Mouse (Mus musculus) liver, embryonic 11.5 days (tissue): ENCODE results near the gene Krt32. TPM values are rescaled to one million over a fixed set of nuclear protein-coding genes. Genes with fewer than 3 reads are reported as not detected.

Experiments used
- ATAC-seq: fragments of 200-750 bp; cut with Nextera tagmentation; replicated peaks from 2 replicates; pipeline ENCODE4 v1.8.0; 2017; ENCODE audit warnings: moderate number of reproducible peaks, mild to moderate bottlenecking, moderate TSS enrichment, moderate library complexity; ENCODE audit not compliant: low FRiP score
- DNase-seq: peaks from one replicate; pipeline ENCODE4 v3.0.0-alpha.2; 2017; ENCODE audit warnings: low spot score
- H3K27ac ChIP-seq: fragments of 300-500 bp; sonication (generic); 2 replicates; pipeline ENCODE4 v1.5.1; 2014; ENCODE audit warnings: mild to moderate bottlenecking, low read depth, low read length, control low read depth
- H3K27me3 ChIP-seq: fragments of 300-500 bp; sonication (generic); replicated peaks from 2 replicates; pipeline ENCODE4 v1.6.1; 2014; ENCODE audit warnings: low read length, mixed read lengths; ENCODE audit not compliant: control insufficient read depth, insufficient read depth
- H3K36me3 ChIP-seq: fragments of 300-500 bp; sonication (generic); 2 replicates; pipeline ENCODE4 v1.6.1; 2014; ENCODE audit warnings: mild to moderate bottlenecking, low read length, moderate library complexity, mixed read lengths; ENCODE audit not compliant: control insufficient read depth, insufficient read depth
- H3K4me1 ChIP-seq: fragments of 300-500 bp; sonication (generic); replicated peaks from 2 replicates; pipeline ENCODE4 v1.6.1; 2014; ENCODE audit warnings: low read length, mixed read lengths; ENCODE audit not compliant: control insufficient read depth, insufficient read depth
- H3K4me2 ChIP-seq: fragments of 300-500 bp; sonication (generic); 2 replicates; pipeline ENCODE4 v1.6.1; 2014; ENCODE audit warnings: mild to moderate bottlenecking, control low read depth, moderate library complexity
- H3K4me3 ChIP-seq: fragments of 300-500 bp; sonication (generic); 2 replicates; pipeline ENCODE4 v1.5.1; 2014; ENCODE audit warnings: low read depth, low read length, control low read depth
- H3K9ac ChIP-seq: fragments of 300-500 bp; sonication (generic); 2 replicates; pipeline ENCODE4 v1.6.1; 2014; ENCODE audit warnings: low read depth, low read length, control low read depth
- H3K9me3 ChIP-seq: fragments of 300-500 bp; sonication (generic); 2 replicates; pipeline ENCODE4 v1.6.1; 2016; ENCODE audit warnings: low read length, inconsistent platforms, mixed read lengths; ENCODE audit not compliant: control insufficient read depth
- WGBS: fragments of 180-500 bp; shearing (Covaris S2); extraction: QIAGEN DNeasy Blood & Tissue Kit; methylation state at CpG from one replicate; pipeline ENCODE4 v1.1.7; 2014; 5-methylcytosine and 5-hydroxymethylcytosine counted together
- polyA plus RNA-seq: library from polyadenylated mRNA; unstranded; fragments of >200 nt; fragmentation: Nextera tagmentation; extraction: Ambion mirVana; gene quantifications from 2 replicates; pipeline ENCODE4 v1.2.1, GENCODE M21; 2014

Krt32 gene
- polyA plus RNA-seq, 1 experiment from 2014 or later, result not detected

DNA sequence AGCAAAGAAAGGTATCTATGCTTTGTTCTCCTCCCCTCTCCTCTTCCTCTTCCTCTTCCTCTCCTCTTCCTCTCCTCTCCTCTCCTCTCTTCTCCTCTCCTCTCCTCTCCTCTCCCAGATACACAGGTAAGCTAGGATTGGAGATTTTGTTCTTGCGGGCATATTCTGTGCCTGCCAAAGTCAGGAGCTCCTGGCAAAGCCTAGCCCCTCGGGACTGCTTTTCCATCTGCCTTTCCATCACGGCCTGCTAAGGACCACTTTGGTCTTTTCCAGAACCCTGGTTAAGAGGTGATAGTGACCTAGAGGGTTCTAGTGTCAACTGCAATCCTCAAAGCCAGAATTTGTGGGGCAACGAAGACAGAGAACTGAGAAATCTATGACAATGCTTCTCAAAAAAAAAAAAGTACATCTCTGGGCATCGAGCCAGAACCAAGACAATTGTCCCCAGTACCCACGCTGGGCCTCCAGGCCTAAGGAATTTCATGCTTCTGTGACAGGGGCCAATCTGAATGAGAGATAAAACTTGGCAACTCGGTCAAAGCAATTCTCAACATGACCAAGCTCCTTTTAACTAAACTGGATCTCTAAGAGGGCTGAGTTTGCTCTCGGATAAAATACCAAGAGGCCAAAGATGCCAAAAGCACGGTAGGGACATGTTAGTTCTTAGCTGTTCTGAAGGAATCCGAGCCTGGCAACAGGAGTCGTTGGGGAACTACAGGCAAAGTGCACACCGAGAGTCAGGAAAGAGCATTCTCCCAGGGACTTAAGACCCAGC is 21.6 kb downstream of the Krt32 start:
- Histone ChIP-seq H3K9ac (no peak overlapping the region), H3K4me3 (no peak overlapping the region), H3K27me3 (no peaks in the 10 kb centered on the region), H3K27ac (no peak overlapping the region), H3K4me2 (no peak overlapping the region), H3K4me1 (no peaks in the 10 kb centered on the region), H3K36me3 (no peaks in the 10 kb centered on the region), H3K9me3 (no peaks in the 10 kb centered on the region)
- DNase-seq, result no peak
- no peak for ATAC-seq
- WGBS, result 78% methylated on average over 12 of the region's 12 CpGs

DNA sequence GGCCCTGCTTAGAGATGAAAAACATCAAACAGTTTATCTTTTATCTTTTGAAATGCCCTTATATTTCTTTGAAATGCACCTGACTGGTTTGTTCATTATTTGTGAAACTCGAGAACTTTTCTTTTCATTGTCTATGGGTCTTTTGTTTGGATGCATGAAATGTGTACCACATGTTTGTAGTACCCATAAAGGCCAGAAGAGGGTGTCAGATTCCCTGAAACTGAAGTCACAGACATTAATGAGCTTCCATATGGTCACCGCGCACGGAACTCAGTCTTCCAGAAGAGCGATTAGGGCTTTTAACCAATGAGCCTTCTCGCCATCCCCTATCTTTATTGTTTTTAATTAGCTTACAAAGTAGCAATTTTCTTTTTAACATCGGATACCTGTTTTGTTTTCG is 29.2 kb downstream of the Krt32 start:
- Histone ChIP-seq H3K27me3 (no peaks in the 10 kb centered on the region), H3K4me1 (no peaks in the 10 kb centered on the region), H3K36me3 (no peaks in the 10 kb centered on the region), H3K9me3 (no peaks in the 10 kb centered on the region), H3K27ac (no peak overlapping the region), H3K9ac (no peak overlapping the region), H3K4me2 (no peak overlapping the region), H3K4me3 (no peak overlapping the region)
- WGBS, result 66% methylated on average over 8 of the region's 8 CpGs
- no peak for ATAC-seq
- DNase-seq, result no peak

DNA sequence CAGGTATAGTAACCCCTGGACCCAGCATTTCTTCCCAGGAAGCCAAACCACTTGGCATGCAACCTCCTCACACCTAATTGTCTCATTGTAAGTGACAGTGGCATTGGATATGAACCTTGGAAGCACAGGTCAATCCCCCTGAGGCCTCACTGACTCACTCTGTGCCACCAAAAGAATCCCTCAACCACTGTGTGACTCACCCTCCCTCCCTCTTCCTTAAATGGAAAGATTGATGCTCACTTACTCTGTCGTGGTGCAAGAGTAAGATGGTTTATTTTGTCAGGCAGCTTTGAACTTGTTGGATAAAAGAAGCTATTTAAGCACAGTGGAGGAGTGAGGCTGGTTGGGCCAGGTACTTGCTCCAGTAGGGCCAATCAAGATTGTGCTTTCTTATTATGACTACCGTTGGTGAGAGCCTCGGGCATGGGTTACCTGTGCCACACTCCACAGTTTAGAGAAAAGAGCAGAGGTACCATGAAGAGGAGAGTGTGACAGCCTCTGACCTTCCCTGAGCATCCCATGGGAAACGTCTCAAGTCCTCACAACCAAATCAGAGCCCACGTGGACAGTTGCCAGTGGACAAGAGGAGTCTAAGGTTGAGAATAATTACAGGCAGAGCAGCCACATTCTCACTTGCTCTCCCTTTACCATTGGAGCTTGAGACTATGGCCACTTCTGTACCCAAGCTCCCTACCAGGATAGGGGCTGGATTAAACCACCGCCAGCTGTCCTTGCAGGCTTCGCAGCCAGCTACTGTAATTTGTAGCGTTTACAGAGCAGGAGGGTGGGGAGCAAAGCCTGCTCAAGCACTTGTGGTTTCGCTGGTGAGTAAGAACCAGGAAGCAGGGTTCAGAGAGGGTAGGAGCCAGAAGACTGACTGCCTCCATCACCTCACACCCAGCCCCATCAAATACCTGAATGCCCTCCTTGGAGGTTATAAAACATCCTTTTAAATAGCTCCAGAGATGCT is 32.1 kb downstream of the Krt32 start:
- no peak overlapping the region for H3K9ac ChIP-seq
- no peak overlapping the region for H3K4me3 ChIP-seq
- 60% methylated on average over 9 of the region's 9 CpGs for WGBS
- no peaks in the 10 kb centered on the region for H3K9me3 ChIP-seq
- H3K4me1 ChIP-seq, result no peaks in the 10 kb centered on the region
- no peak overlapping the region for H3K4me2 ChIP-seq
- H3K36me3 ChIP-seq, result no peaks in the 10 kb centered on the region
- ATAC-seq, result no peak
- no peak overlapping the region for H3K27ac ChIP-seq
- H3K27me3 ChIP-seq, result no peaks in the 10 kb centered on the region
- no peak for DNase-seq

DNA sequence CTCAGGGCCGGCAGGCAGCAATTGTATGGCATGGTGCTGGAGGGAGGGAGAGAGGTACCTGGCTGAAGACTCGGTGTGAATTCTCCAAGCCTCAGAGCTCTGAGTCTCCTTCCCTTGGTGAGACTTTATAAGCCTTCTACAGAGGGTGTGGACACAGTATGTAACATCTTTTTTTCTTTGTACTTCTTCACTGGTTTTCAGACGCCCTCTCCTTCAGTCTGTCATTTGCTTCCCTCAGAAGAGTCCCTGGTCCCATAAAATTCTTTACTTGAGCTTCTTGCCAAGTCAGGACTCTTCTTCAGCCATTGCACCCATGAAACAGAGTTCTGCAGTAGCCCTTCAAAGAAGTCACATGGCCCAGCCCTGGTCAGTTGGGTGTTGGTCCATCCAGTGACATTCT is 37.6 kb downstream of the Krt32 start, which contains the start of gene Krt31:
Gene Krt31 (minus strand): TSS at position 101 of the 400 bp plus-strand sequence.
- no peak within 1 kb of the TSS for H3K9ac ChIP-seq
- H3K4me2 ChIP-seq, result no peak within 1 kb of the TSS
- H3K4me1 ChIP-seq, result no peaks in the 10 kb centered on the region
- no peak within 1 kb of the TSS for H3K4me3 ChIP-seq
- H3K27ac ChIP-seq, result no peak within 1 kb of the TSS
- ATAC-seq, result no peak
- H3K36me3 ChIP-seq, result no peaks in the 10 kb centered on the region
- no peak for DNase-seq
- no peaks in the 10 kb centered on the region for H3K27me3 ChIP-seq
- 83% methylated on average over 3 of the region's 3 CpGs for WGBS
- no peaks in the 10 kb centered on the region for H3K9me3 ChIP-seq

DNA sequence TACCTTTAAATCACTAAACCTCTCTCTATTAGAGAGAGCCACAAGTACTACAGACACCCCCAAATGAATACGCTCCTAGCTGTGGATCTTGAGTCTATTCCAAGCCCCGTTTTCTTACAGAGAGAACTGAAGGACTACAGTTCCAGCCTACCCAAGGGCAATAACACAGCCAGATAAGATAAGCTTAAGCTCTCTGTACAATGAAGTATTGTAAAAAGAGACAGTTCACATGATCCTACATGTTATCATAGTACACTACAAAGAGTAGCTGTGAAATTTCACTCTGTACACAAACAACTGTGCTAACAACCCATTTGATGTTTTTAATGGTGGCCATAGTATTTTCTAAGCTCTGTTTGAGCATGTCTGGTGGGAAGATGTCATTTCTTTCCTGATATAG is 40.8 kb downstream of the Krt32 start:
- H3K4me1 ChIP-seq, result no peaks in the 10 kb centered on the region
- H3K4me2 ChIP-seq, result no peak overlapping the region
- H3K9me3 ChIP-seq, result no peaks in the 10 kb centered on the region
- H3K9ac ChIP-seq, result no peak overlapping the region
- no peaks in the 10 kb centered on the region for H3K36me3 ChIP-seq
- DNase-seq (no peak), ATAC-seq (no peak)
- no peak overlapping the region for H3K27ac ChIP-seq
- WGBS, result 77% methylated on average over 2 of the region's 2 CpGs
- no peaks in the 10 kb centered on the region for H3K27me3 ChIP-seq
- H3K4me3 ChIP-seq, result no peak overlapping the region

DNA sequence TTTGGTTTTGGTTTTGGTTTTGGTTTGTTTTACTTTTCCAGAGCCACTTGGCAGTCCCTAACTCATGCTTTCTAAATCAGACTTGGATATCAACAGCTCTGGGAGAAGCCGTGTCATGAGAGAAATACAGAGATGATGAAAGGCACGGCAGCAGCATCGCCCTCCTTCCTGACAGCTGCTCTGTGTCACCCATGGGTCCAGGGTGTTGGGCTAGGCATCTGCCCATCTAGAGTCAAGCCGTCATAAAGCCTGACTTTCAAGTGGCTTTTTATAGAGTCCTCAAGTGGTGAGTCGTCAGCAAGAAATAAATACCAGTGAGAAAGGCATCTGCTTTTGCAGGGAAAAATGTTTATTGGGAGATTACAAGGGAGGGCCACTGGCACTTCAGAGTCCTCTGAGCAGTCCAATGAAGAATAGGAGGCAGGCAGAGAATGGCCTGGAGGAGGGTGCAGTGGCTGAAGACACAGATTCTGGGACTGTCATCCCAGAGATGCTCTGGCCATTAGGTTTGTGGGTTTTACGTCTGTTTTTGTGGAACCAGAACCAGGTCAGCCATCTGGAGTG is 41.6 kb downstream of the Krt32 start:
- no peak overlapping the region for H3K9ac ChIP-seq
- ATAC-seq (no peak), DNase-seq (no peak)
- no peaks in the 10 kb centered on the region for H3K4me1 ChIP-seq
- H3K27ac ChIP-seq, result no peak overlapping the region
- no peaks in the 10 kb centered on the region for H3K9me3 ChIP-seq
- no peaks in the 10 kb centered on the region for H3K27me3 ChIP-seq
- 76% methylated on average over 6 of the region's 6 CpGs for WGBS
- no peak overlapping the region for H3K4me2 ChIP-seq
- no peak overlapping the region for H3K4me3 ChIP-seq
- no peaks in the 10 kb centered on the region for H3K36me3 ChIP-seq

DNA sequence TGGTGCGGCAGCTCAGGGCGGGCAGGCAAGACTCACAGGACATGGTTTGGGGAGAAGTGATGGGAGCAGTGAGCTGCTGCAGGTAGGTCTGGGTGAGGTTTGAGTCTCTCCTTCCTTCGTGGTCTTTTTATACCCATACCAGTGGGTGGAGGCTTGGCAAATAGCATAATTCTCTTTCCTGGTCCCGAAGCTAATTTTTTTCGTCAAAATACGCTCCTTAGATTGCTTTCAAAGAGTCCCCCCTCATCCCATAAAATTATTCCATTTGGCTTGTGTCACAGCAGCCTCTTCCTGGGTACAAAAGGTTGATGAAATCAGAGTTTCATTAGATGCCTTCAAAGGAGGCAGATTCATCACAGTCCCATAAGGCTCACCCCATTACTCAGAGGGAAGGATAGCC is 46.6 kb downstream of the Krt32 start, which contains the start of gene Krt34:
Gene Krt34 (minus strand): TSS at position 101 of the 400 bp plus-strand sequence.
- Histone ChIP-seq H3K4me1 (no peaks in the 10 kb centered on the region), H3K27ac (no peak within 1 kb of the TSS), H3K36me3 (no peaks in the 10 kb centered on the region), H3K9ac (no peak within 1 kb of the TSS), H3K4me3 (no peak within 1 kb of the TSS), H3K27me3 (no peaks in the 10 kb centered on the region), H3K9me3 (no peaks in the 10 kb centered on the region), H3K4me2 (no peak within 1 kb of the TSS)
- 81% methylated on average over 6 of the region's 6 CpGs for WGBS
- no peak for DNase-seq
- no peak for ATAC-seq
